Mouse (Mus musculus): ENCODE measurements around the gene Fsip1. TPM values are rescaled to one million over a fixed set of nuclear protein-coding genes. Genes with fewer than 3 reads are reported as not detected.
"Not testable (repeated sequence)": the region's sequence is repeated elsewhere in the genome, so short reads cannot be mapped to it uniquely, and the experiment has no call there.

Gene Fsip1
- polyA plus RNA-seq, 1 experiment from 2014 or later: not detected

DNA sequence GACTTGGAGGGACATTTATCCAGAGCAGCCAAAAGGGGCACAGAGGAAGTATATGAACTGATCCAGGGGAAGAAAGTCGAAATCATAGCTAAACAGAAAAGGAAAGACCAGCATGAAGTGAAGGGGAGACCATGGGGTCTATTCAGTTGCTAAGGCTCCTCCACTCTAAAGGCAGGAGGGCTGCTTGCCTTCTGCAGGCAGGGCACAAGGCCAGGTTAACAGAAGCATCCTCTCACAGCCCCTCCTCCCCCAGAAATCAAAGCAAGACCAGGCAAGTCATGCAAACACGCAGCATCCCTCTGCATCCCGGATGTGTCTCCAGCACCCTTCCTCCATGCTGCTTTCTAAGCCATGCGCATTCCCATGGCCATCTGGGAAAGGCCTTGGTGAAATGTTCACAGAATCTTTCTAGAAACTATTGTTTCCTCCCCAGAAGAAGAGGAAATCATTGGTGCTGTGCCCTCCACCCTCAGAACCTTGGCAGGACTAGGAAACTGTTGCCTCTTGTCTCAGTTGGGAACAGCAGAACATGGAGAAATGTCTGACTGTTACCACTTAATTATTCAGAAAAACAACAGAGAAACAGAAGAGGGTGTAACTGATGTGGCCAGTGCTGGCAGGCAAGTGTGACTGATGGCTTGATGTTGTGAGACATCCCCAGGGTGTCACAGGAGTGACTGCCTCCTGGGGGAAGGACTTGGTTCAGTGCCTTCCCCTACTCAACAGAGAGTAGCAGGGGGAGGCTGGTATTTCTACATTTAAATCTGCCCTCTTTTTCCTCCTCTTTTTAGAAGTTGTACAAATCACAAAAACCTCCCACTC is 108.2 kb downstream of the Fsip1 start:
- no peak overlapping the region for H3K4me2 ChIP-seq
- H3K4me1 ChIP-seq: peaks cover 31% of the 10 kb centered on the region
- no peak overlapping the region for H3K4me3 ChIP-seq
- H3K27ac ChIP-seq (replicated peaks): no peak overlapping the region
- no peaks in the 10 kb centered on the region for H3K36me3 ChIP-seq
- H3K9ac ChIP-seq: no peak overlapping the region
- H3K27me3 ChIP-seq (replicated peaks): no peaks in the 10 kb centered on the region
- WGBS: 62% methylated on average over 4 of the region's 4 CpGs
- H3K9me3 ChIP-seq: no peaks in the 10 kb centered on the region
- ATAC-seq (ENCODE audit: extremely low read depth, insufficient number of reproducible peaks, low FRiP score, low TSS enrichment): no peak

DNA sequence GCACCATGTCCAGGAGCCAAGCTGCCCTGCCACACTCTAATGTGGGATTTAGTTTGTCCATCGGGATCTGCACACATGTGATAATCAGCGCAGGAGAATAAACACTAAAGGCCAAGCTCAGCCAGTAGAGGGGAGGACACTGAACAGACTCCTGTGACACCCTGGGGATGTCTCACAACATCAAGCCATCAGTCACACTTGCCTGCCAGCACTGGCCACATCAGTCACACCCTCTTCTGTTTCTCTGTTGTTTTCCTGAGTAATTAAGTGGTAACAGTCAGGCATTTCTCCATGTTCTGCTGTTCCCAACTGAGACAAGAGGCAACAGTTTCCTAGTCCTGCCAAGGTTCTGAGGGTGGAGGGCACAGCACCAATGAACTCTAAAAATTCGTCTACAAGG is 109.0 kb downstream of the Fsip1 start:
- H3K27me3 ChIP-seq (replicated peaks); H3K27ac ChIP-seq (replicated peaks); ATAC-seq (ENCODE audit: extremely low read depth, insufficient number of reproducible peaks, low FRiP score, low TSS enrichment); H3K36me3 ChIP-seq; H3K9me3 ChIP-seq; H3K4me3 ChIP-seq; H3K4me2 ChIP-seq; H3K9ac ChIP-seq: not testable (repeated sequence)
- 35% methylated on average over 3 of the region's 3 CpGs for WGBS
- peaks cover 31% of the 10 kb centered on the region for H3K4me1 ChIP-seq

DNA sequence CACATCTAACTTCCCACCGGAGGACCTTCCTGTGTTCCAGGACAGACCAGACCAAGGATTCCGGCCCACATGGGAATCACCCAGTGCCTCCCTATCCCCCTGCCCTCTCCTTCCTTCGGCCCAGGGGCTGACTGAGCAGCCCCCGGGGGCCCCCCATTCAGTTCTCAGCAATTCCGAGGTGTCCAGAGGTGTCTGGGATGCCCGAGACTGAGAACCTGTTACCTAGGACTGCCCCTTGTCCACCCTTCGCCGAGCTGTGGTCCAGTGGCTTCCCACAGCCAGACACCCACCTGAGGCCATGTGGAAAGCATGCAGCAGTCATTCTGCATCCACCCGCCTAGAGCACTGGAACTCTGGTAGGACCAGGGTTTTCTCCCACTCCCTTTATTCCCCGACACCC is 115.1 kb downstream of the Fsip1 start:
- Histone ChIP-seq H3K4me2 (no peak overlapping the region), H3K27me3 (replicated peaks) (no peaks in the 10 kb centered on the region), H3K4me3 (no peak overlapping the region), H3K9ac (no peak overlapping the region), H3K27ac (replicated peaks) (no peak overlapping the region), H3K4me1 (peaks cover 3% of the 10 kb centered on the region; the same call in 1 of the 2 replicates), H3K9me3 (no peaks in the 10 kb centered on the region), H3K36me3 (no peaks in the 10 kb centered on the region)
- WGBS: 74% methylated on average over 10 of the region's 10 CpGs
- ATAC-seq (ENCODE audit: extremely low read depth, insufficient number of reproducible peaks, low FRiP score, low TSS enrichment): no peak

DNA sequence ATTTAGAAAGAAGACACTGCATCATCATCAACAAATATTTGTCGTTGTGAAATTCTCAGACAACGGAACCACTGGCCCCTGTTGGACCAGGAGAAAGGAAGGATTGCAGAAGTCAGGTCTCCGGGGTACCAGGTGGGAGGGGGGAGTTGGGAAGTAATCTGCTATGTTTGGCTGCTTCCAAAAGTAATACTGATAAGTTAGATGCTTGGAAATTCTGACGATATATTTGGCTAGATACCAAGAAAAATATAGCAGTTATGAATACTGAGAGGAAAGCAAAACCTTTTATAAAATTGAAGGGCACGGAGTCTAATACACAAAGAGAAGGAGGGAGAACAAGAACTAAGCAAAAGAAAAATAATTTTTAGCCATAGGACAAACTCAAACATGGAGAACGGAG is 117.5 kb downstream of the Fsip1 start:
- ATAC-seq (ENCODE audit: extremely low read depth, insufficient number of reproducible peaks, low FRiP score, low TSS enrichment): no peak
- 59% methylated on average over 6 of the region's 6 CpGs for WGBS
- Histone ChIP-seq H3K27me3 (replicated peaks) (no peaks in the 10 kb centered on the region), H3K27ac (replicated peaks) (no peak overlapping the region), H3K36me3 (no peaks in the 10 kb centered on the region), H3K4me1 (peaks cover 3% of the 10 kb centered on the region; the same call in 1 of the 2 replicates), H3K9ac (no peak overlapping the region), H3K4me2 (no peak overlapping the region), H3K9me3 (no peaks in the 10 kb centered on the region), H3K4me3 (no peak overlapping the region)

DNA sequence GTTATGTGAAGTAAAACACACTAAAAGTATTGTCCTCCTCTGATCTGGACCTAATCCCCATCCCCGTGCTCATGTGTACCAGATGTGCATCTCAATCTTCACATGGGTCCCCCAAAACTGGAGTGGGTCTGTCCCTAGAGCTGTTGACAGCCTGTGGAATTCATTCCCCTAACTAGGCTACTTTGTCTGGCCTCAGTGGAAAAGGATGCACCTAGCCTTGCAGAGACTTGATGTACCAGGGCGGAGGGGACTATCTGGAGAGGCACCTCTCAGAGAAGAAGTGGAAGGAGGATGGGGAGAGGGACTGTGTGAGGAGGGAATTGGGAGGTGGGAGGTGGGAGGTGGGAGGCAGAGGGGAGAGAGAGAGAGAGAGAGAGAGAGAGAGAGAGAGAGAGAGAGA is 119.0 kb downstream of the Fsip1 start:
- no peak overlapping the region for H3K4me2 ChIP-seq
- H3K9ac ChIP-seq: no peak overlapping the region
- H3K27me3 ChIP-seq (replicated peaks): no peaks in the 10 kb centered on the region
- H3K4me1 ChIP-seq: peaks cover 3% of the 10 kb centered on the region; the same call in 1 of the 2 replicates
- H3K27ac ChIP-seq (replicated peaks): no peak overlapping the region
- no peak overlapping the region for H3K4me3 ChIP-seq
- 87% methylated on average over 2 of the region's 2 CpGs for WGBS
- ATAC-seq (ENCODE audit: extremely low read depth, insufficient number of reproducible peaks, low FRiP score, low TSS enrichment): no peak
- H3K9me3 ChIP-seq: no peaks in the 10 kb centered on the region
- H3K36me3 ChIP-seq: no peaks in the 10 kb centered on the region

DNA sequence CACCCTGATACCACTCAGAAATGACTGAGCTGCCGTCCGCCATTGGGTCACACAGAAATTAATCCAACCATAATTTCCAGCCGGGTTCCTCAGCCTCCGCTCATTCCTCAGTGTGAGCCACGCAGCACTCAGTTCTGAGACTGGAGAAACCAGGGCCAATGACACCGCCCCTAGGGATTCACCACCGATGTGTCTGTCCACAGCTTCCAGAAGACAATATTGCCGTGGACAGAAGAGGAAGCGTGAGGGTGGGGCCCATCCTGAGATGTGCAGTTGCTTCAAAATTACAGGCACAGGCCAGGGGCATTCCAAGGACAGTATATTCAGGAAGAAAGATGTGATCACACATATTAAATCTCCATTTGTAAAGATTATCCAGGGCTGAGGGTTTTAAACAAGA is 119.7 kb downstream of the Fsip1 start:
- Histone ChIP-seq H3K4me3 (no peak overlapping the region), H3K4me1 (peaks cover 3% of the 10 kb centered on the region; the same call in 1 of the 2 replicates), H3K9ac (no peak overlapping the region), H3K27ac (replicated peaks) (no peak overlapping the region), H3K9me3 (no peaks in the 10 kb centered on the region), H3K36me3 (no peaks in the 10 kb centered on the region), H3K4me2 (no peak overlapping the region), H3K27me3 (replicated peaks) (no peaks in the 10 kb centered on the region)
- no peak for ATAC-seq (ENCODE audit: extremely low read depth, insufficient number of reproducible peaks, low FRiP score, low TSS enrichment)
- WGBS: 76% methylated on average over 9 of the region's 9 CpGs

DNA sequence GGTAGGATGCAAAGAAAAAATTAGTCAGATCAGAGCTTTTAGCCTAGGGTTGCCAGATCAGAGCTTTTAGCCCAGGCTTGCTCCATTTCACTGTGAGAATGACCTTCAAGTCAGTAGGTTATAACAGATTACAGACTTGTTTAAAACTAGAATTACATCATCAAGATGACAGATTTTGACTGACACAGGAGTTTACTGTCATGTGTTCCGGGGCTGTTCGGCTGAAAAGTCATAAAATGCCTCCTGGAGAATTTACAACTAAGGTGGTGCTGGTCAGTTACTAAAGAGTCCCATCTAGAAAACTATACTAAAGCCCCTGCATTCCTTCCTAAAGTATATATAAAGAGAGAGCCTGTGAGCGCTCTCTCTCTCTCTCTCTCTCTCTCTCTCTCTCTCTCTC is 128.5 kb downstream of the Fsip1 start:
- no peaks in the 10 kb centered on the region for H3K9me3 ChIP-seq
- H3K27ac ChIP-seq (replicated peaks): no peak overlapping the region
- H3K4me3 ChIP-seq: no peak overlapping the region
- H3K4me2 ChIP-seq: no peak overlapping the region
- ATAC-seq (ENCODE audit: extremely low read depth, insufficient number of reproducible peaks, low FRiP score, low TSS enrichment): no peak
- H3K4me1 ChIP-seq: no peaks in the 10 kb centered on the region
- no peak overlapping the region for H3K9ac ChIP-seq
- no peaks in the 10 kb centered on the region for H3K27me3 ChIP-seq (replicated peaks)
- WGBS: 70% methylated on average over 3 of the region's 3 CpGs
- H3K36me3 ChIP-seq: peaks cover 33% of the 10 kb centered on the region

DNA sequence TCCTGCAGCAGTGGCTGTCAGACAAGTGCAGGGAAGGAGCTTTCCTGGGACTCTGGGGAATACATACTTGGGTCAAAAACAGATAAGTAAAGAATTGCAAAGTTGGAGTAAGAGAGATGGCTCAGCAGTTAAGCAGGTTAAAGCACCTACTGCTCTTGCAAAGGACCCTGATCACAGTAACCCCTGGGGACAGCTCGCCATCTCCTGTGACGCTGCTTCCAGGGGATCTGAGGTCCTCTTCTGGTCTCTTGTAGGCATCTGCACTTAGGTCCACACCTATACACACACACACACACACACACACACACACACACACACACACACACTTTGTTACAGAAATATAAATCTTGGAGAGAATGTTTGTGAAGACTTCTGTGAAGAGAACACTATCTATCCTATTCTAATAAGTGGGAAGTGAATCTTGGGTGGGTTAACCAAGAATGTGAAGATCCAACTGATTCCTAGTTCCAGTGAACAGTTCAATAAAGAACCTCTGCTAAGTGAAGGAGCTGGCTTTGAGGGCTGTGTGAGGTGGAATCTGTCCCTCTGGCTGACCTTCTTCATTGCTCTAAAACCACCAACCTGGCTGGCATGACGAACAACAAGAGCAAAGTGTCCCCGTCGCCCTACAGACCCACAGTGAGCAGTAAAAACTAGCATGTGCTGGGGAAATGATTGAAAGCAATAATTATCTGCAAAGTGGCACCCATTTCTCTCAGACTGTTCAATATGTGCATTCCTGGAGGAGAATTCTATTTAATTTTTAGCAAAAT is 129.1 kb downstream of the Fsip1 start:
- Histone ChIP-seq H3K4me1 (no peaks in the 10 kb centered on the region), H3K4me3 (no peak overlapping the region), H3K9me3 (no peaks in the 10 kb centered on the region), H3K27me3 (replicated peaks) (no peaks in the 10 kb centered on the region), H3K9ac (no peak overlapping the region), H3K36me3 (peaks cover 39% of the 10 kb centered on the region), H3K4me2 (no peak overlapping the region), H3K27ac (replicated peaks) (no peak overlapping the region)
- 78% methylated on average over 5 of the region's 5 CpGs for WGBS
- no peak for ATAC-seq (ENCODE audit: extremely low read depth, insufficient number of reproducible peaks, low FRiP score, low TSS enrichment)

DNA sequence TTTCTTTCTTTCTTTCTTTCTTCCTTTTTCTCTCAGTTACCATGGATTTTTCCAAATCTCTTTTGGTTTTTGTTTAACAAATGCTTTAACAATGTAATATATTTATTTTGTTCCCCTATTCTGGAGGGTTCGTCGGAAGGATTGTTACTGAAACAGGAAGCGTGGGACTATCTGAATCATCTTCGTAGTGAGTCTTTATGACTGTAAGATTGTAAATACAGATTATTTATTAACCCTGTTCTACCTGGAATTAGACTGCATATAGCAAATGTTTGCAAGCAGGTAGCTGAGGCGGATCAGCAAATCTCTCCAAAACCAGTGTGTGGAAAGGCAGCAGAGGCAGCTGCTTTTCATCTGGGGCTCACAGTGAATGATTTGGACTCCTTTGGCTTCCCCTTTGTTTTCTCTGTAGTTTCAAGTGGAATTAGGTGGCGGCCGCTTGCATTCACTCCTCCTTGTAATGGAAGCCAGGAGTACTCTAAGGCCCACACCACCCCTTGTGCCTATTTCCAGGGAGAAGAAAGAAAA is 130.8 kb downstream of the Fsip1 start:
- H3K27me3 ChIP-seq (replicated peaks): no peaks in the 10 kb centered on the region
- no peak overlapping the region for H3K27ac ChIP-seq (replicated peaks)
- H3K9ac ChIP-seq: no peak overlapping the region
- no peak overlapping the region for H3K4me3 ChIP-seq
- no peak overlapping the region for H3K4me2 ChIP-seq
- 0 out of 2 replicates have a peak, but pooled peaks cover 3% of the 10 kb centered on the region for H3K4me1 ChIP-seq
- peaks cover 56% of the 10 kb centered on the region for H3K36me3 ChIP-seq
- H3K9me3 ChIP-seq: no peaks in the 10 kb centered on the region
- ATAC-seq (ENCODE audit: extremely low read depth, insufficient number of reproducible peaks, low FRiP score, low TSS enrichment): no peak
- 80% methylated on average over 7 of the region's 7 CpGs for WGBS

DNA sequence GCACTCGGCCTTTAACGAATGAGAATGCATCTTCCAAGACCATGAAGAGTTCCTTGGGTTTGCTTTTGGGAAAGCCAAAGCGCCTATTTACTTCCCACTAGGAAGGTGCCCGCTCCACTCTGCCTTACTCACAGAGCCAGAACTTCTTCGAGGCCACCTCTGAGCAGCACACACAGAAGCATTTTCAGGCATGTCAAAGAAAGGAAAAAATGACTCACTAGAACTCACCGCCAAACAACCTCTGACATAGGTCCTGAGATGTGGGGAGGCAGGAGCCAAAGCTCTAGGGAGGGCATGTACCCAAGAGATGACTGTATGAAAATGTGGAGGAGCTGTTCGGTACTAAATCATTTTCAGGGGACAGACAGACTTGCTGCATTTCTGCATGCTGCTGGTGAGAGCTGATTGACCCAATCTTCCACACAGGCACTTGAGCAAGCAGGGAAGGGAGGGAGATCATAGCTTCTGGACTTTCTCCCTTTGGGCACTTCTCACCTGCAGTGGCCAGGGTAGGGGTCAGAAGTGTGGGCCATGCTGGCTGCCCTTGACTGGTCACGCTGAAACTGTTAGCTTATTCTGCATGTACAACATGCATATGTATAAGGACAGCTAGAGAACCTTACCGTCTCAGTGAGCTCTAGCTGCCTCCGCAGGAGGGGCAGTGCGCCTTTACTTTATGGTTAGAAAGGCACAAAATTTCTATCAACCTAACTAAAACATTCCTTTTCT is 131.4 kb downstream of the Fsip1 start:
- no peak overlapping the region for H3K9ac ChIP-seq
- ATAC-seq (ENCODE audit: extremely low read depth, insufficient number of reproducible peaks, low FRiP score, low TSS enrichment): no peak
- WGBS: 73% methylated on average over 11 of the region's 11 CpGs
- H3K27ac ChIP-seq (replicated peaks): no peak overlapping the region
- no peaks in the 10 kb centered on the region for H3K27me3 ChIP-seq (replicated peaks)
- peaks cover 62% of the 10 kb centered on the region for H3K36me3 ChIP-seq
- no peaks in the 10 kb centered on the region for H3K9me3 ChIP-seq
- no peak overlapping the region for H3K4me3 ChIP-seq
- H3K4me1 ChIP-seq: 0 out of 2 replicates have a peak, but pooled peaks cover 3% of the 10 kb centered on the region
- no peak overlapping the region for H3K4me2 ChIP-seq

DNA sequence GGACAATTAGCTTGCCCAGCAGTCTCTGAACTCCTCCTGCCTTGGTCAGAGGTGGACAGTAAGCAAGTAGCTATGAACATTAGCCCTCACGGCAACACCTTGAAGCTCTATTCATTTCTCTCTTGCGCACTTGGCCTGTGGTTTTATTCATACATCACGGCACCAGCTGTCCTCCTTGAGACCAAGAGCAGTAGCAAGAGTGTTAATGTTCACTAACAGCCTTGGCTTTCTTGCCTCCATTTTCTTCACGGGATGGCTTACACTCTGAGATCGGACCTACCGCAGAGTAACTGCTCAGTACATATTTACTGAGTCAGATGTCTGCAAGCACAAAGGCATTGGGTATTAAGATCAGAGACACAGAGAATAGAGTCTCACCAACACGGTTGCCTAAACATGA is 132.3 kb downstream of the Fsip1 start:
- WGBS: 83% methylated on average over 7 of the region's 7 CpGs
- H3K4me3 ChIP-seq: no peak overlapping the region
- no peak overlapping the region for H3K27ac ChIP-seq (replicated peaks)
- H3K9me3 ChIP-seq: no peaks in the 10 kb centered on the region
- no peaks in the 10 kb centered on the region for H3K27me3 ChIP-seq (replicated peaks)
- H3K4me2 ChIP-seq: no peak overlapping the region
- peaks cover 72% of the 10 kb centered on the region for H3K36me3 ChIP-seq
- no peak overlapping the region for H3K9ac ChIP-seq
- no peak for ATAC-seq (ENCODE audit: extremely low read depth, insufficient number of reproducible peaks, low FRiP score, low TSS enrichment)
- 0 out of 2 replicates have a peak, but pooled peaks cover 3% of the 10 kb centered on the region for H3K4me1 ChIP-seq

All from heart, embryonic 13.5 days (tissue).